Mouse (Mus musculus): ENCODE data around the gene Fam102b. TPM values are rescaled to one million over a fixed set of nuclear protein-coding genes. Genes with fewer than 3 reads are reported as not detected.

Fam102b gene
- polyA plus RNA-seq, 1 experiment from 2014 or later, result 9.4 TPM

- Histone ChIP-seq H3K27ac (replicated peaks) (no peak overlapping the region), H3K4me2 (replicated peaks; ENCODE audit: low read depth) (no peak overlapping the region), H3K4me1 (replicated peaks; ENCODE audit: control insufficient read depth, insufficient read depth) (peaks cover 9% of the 10 kb centered on the region; the same call in 1 of the 2 replicates), H3K4me3 (ENCODE audit: low read depth, low read length) (no peak overlapping the region), H3K36me3 (ENCODE audit: control insufficient read depth, insufficient read depth, low read length) (no peaks in the 10 kb centered on the region), H3K27me3 (ENCODE audit: control insufficient read depth, insufficient read depth, low read length) (no peaks in the 10 kb centered on the region), H3K9ac (ENCODE audit: low read length) (no peak overlapping the region), H3K9me3 (ENCODE audit: control insufficient read depth, low read length) (no peaks in the 10 kb centered on the region)
- ATAC-seq (ENCODE audit: low FRiP score, low TSS enrichment) (no peak), DNase-seq (ENCODE audit: low spot score) (no peak)
- no peak for TF ChIP-seq EP300 (optimal IDR thresholded peaks at IDR 0.05)
- TF ChIP-seq CTCF (IDR thresholded peaks at IDR 0.05; ENCODE audit: low read depth), result no peak
- WGBS, result 29% methylated on average over 2 of the region's 2 CpGs
These were observed 4.9 kb upstream of the Fam102b start for GRCm38 (mm10) chr3:109032306-109032705.

GRCm38 (mm10) chr3:109031626-109032025, 4.2 kb upstream of the Fam102b start:
- Histone ChIP-seq H3K4me2 (replicated peaks; ENCODE audit: low read depth) (no peak overlapping the region), H3K9me3 (ENCODE audit: control insufficient read depth, low read length) (no peaks in the 10 kb centered on the region), H3K27me3 (ENCODE audit: control insufficient read depth, insufficient read depth, low read length) (no peaks in the 10 kb centered on the region), H3K36me3 (ENCODE audit: control insufficient read depth, insufficient read depth, low read length) (no peaks in the 10 kb centered on the region), H3K27ac (replicated peaks) (no peak overlapping the region), H3K9ac (ENCODE audit: low read length) (no peak overlapping the region), H3K4me3 (ENCODE audit: low read depth, low read length) (no peak overlapping the region), H3K4me1 (replicated peaks; ENCODE audit: control insufficient read depth, insufficient read depth) (peaks cover 9% of the 10 kb centered on the region; the same call in 1 of the 2 replicates)
- no peak for DNase-seq (ENCODE audit: low spot score)
- no peak for ATAC-seq (ENCODE audit: low FRiP score, low TSS enrichment)
- TF ChIP-seq CTCF (IDR thresholded peaks at IDR 0.05; ENCODE audit: low read depth) (no peak), EP300 (optimal IDR thresholded peaks at IDR 0.05) (no peak)
- WGBS, result 68% methylated on average over 3 of the region's 3 CpGs

DNA sequence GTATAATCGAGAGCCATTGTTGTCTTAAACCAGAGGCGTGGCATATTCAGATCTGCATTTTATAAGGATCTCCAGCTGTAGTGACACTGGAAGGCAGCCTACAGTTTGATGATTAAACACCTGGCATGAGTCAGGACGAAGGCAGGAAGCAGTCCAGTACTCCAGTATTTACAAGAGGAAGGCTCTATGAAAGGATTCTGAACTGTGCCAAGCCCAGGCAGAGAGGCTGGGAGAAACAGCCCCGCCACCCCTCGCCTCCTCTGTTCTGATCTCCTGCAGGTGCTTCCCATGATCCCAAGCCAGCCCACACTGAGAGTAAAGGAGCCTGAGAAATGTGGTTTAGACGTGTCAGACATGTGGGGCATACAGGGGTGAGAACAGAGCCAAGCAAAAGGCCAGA, 3.4 kb upstream of the Fam102b start:
- H3K4me2 ChIP-seq (replicated peaks; ENCODE audit: low read depth), result no peak overlapping the region
- peak overlapping the region; percentile 76 for H3K27ac ChIP-seq (replicated peaks)
- no peaks in the 10 kb centered on the region for H3K9me3 ChIP-seq (ENCODE audit: control insufficient read depth, low read length)
- no peak overlapping the region for H3K9ac ChIP-seq (ENCODE audit: low read length)
- ATAC-seq (ENCODE audit: low FRiP score, low TSS enrichment) (peak; percentile 76), DNase-seq (ENCODE audit: low spot score) (peak; percentile 57)
- no peak overlapping the region for H3K4me3 ChIP-seq (ENCODE audit: low read depth, low read length)
- no peak for TF ChIP-seq CTCF (IDR thresholded peaks at IDR 0.05; ENCODE audit: low read depth)
- TF ChIP-seq EP300 (optimal IDR thresholded peaks at IDR 0.05), result no peak
- 15% methylated on average over 6 of the region's 6 CpGs for WGBS
- H3K36me3 ChIP-seq (ENCODE audit: control insufficient read depth, insufficient read depth, low read length), result no peaks in the 10 kb centered on the region
- H3K27me3 ChIP-seq (ENCODE audit: control insufficient read depth, insufficient read depth, low read length), result no peaks in the 10 kb centered on the region
- peaks cover 9% of the 10 kb centered on the region; the same call in 1 of the 2 replicates for H3K4me1 ChIP-seq (replicated peaks; ENCODE audit: control insufficient read depth, insufficient read depth)

DNA sequence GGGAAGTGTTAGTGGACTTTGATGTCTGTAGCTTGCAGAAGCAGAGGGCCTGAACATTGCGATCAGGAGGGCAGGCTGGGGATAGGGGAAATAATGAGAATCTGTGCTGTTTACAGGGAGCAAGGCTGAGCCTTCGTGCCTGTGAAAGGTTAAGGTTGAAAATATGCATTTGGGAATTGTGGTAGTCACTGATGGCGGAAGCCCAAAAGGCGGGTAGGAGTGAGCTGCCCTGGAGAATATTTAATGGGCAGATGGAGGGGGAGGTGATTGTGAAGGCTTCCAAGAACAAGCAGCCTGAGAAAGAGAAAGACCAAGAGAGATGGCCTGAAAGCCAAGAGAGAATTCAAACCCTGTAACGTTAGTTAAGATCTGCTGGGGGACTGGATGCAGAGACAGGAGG, 2.3 kb upstream of the Fam102b start:
- Histone ChIP-seq H3K9me3 (ENCODE audit: control insufficient read depth, low read length) (no peaks in the 10 kb centered on the region), H3K4me3 (ENCODE audit: low read depth, low read length) (no peak overlapping the region), H3K9ac (ENCODE audit: low read length) (no peak overlapping the region), H3K4me2 (replicated peaks; ENCODE audit: low read depth) (no peak overlapping the region), H3K27me3 (ENCODE audit: control insufficient read depth, insufficient read depth, low read length) (no peaks in the 10 kb centered on the region), H3K27ac (replicated peaks) (no peak overlapping the region), H3K4me1 (replicated peaks; ENCODE audit: control insufficient read depth, insufficient read depth) (peaks cover 9% of the 10 kb centered on the region; the same call in 1 of the 2 replicates), H3K36me3 (ENCODE audit: control insufficient read depth, insufficient read depth, low read length) (no peaks in the 10 kb centered on the region)
- DNase-seq (ENCODE audit: low spot score), result no peak
- TF ChIP-seq EP300 (optimal IDR thresholded peaks at IDR 0.05) (no peak), CTCF (IDR thresholded peaks at IDR 0.05; ENCODE audit: low read depth) (no peak)
- 52% methylated on average over 5 of the region's 5 CpGs for WGBS
- ATAC-seq (ENCODE audit: low FRiP score, low TSS enrichment), result no peak

DNA sequence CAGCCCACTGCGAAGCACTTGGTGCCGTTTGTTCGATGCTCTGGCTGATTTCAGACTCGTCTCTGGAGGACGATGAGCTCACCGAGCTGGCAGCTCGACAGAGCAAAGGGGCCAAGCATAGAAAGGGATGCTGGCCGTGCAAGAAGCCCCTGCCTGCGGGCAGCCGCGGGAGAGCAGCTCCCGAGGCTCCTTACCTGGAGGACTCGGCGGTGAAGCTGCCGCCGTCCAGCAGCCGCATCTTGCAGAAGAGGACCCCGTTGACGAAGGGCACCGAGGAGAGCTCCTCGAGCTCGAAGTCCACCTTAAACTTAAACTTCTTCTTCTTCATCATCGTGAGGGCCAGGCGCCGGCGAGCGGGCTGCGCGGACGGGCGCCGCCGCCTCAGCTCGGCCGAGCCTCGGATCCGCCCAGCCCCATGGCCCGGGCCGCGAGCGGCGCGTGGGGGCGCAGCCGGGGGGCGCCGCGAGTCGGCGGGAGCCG, 376 bp downstream of the Fam102b start:
- WGBS, result under 1% methylated on average over 46 of the region's 51 CpGs
- Histone ChIP-seq H3K4me2 (replicated peaks; ENCODE audit: low read depth) (peak overlapping the region; percentile 79), H3K4me3 (ENCODE audit: low read depth, low read length) (peak overlapping the region; percentile 72), H3K4me1 (replicated peaks; ENCODE audit: control insufficient read depth, insufficient read depth) (peaks cover 9% of the 10 kb centered on the region; the same call in 1 of the 2 replicates), H3K27me3 (ENCODE audit: control insufficient read depth, insufficient read depth, low read length) (no peaks in the 10 kb centered on the region), H3K9ac (ENCODE audit: low read length) (peak overlapping the region; percentile 88), H3K27ac (replicated peaks) (peak overlapping the region; percentile 92), H3K36me3 (ENCODE audit: control insufficient read depth, insufficient read depth, low read length) (no peaks in the 10 kb centered on the region), H3K9me3 (ENCODE audit: control insufficient read depth, low read length) (no peaks in the 10 kb centered on the region)
- peak; percentile 47 for DNase-seq (ENCODE audit: low spot score)
- TF ChIP-seq CTCF (IDR thresholded peaks at IDR 0.05; ENCODE audit: low read depth) (no peak), EP300 (optimal IDR thresholded peaks at IDR 0.05) (no peak)
- ATAC-seq (ENCODE audit: low FRiP score, low TSS enrichment), result peak; percentile 56

DNA sequence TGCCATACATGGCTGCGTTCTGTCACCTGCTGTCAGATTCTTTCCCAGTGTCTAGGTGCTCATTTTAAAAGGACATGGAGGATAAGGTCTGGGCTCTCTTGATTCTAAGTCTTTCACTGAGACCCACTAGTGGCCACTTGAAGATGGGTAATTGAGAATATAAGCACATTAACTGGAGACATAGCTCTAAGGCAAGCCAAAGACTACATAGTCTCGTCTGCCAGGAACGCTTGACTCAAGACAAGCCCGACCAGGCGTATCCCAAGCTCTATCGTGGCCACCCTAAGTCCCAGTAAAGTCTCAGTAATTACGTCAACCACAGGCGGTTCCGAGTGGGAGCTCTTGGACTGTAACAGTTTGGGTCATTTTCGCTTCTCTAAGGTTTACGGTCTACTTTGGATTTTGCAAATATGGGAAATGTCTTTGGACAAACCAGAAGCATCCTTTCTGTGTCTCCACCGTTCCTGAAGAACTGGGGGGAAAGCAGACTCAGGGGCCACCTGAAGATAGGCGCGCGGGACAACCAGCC, 881 bp downstream of the Fam102b start:
- Histone ChIP-seq H3K27me3 (ENCODE audit: control insufficient read depth, insufficient read depth, low read length) (no peaks in the 10 kb centered on the region), H3K4me1 (replicated peaks; ENCODE audit: control insufficient read depth, insufficient read depth) (peaks cover 9% of the 10 kb centered on the region; the same call in 1 of the 2 replicates), H3K27ac (replicated peaks) (peak overlapping the region; percentile 92), H3K36me3 (ENCODE audit: control insufficient read depth, insufficient read depth, low read length) (no peaks in the 10 kb centered on the region), H3K9ac (ENCODE audit: low read length) (peak overlapping the region; percentile 88), H3K9me3 (ENCODE audit: control insufficient read depth, low read length) (no peaks in the 10 kb centered on the region), H3K4me3 (ENCODE audit: low read depth, low read length) (peak overlapping the region; percentile 72), H3K4me2 (replicated peaks; ENCODE audit: low read depth) (peak overlapping the region; percentile 79)
- TF ChIP-seq CTCF (IDR thresholded peaks at IDR 0.05; ENCODE audit: low read depth) (0 out of 2 replicates have a peak, but pooled peaks have one; percentile 29), EP300 (optimal IDR thresholded peaks at IDR 0.05) (no peak)
- DNase-seq (ENCODE audit: low spot score), result no peak
- WGBS, result 3% methylated on average over 15 of the region's 15 CpGs
- ATAC-seq (ENCODE audit: low FRiP score, low TSS enrichment), result peak; percentile 30; the same call in 1 of the 2 replicates
